Mouse (Mus musculus): ENCODE measurements around the gene Trp53rka. TPM values are rescaled to one million over a fixed set of nuclear protein-coding genes. Genes with fewer than 3 reads are reported as not detected.

Trp53rka gene
- polyA plus RNA-seq, 1 experiment from 2014 or later, result 49.3 TPM

- Histone ChIP-seq H3K4me3 (ENCODE audit: low read depth, low read length) (no peak overlapping the region), H3K9ac (ENCODE audit: low read length) (no peak overlapping the region), H3K36me3 (ENCODE audit: control insufficient read depth, insufficient read depth, low read length) (no peaks in the 10 kb centered on the region), H3K4me2 (no peak overlapping the region), H3K4me1 (ENCODE audit: control insufficient read depth, insufficient read depth, low read length) (peaks cover 5% of the 10 kb centered on the region), H3K27me3 (ENCODE audit: control insufficient read depth, insufficient read depth, low read length) (peaks cover 9% of the 10 kb centered on the region), H3K9me3 (ENCODE audit: control insufficient read depth, low read length) (no peaks in the 10 kb centered on the region), H3K27ac (ENCODE audit: low read depth, low read length) (no peak overlapping the region)
- no peak for ATAC-seq (ENCODE audit: low FRiP score)
- WGBS, result 75% methylated on average over 11 of the region's 11 CpGs
- DNase-seq (ENCODE audit: low spot score, missing footprints), result peak; percentile 71
These were observed 21.2 kb downstream of the Trp53rka start for GRCm38 (mm10) chr2:165471943-165472342.

- no peak overlapping the region for H3K9ac ChIP-seq (ENCODE audit: low read length)
- peaks cover 9% of the 10 kb centered on the region for H3K27me3 ChIP-seq (ENCODE audit: control insufficient read depth, insufficient read depth, low read length)
- peak; percentile 84 for DNase-seq (ENCODE audit: low spot score, missing footprints)
- H3K9me3 ChIP-seq (ENCODE audit: control insufficient read depth, low read length), result no peaks in the 10 kb centered on the region
- WGBS, result 39% methylated on average over 5 of the region's 5 CpGs
- H3K27ac ChIP-seq (ENCODE audit: low read depth, low read length), result no peak overlapping the region
- H3K4me3 ChIP-seq (ENCODE audit: low read depth, low read length), result no peak overlapping the region
- ATAC-seq (ENCODE audit: low FRiP score), result no peak
- no peak overlapping the region for H3K4me2 ChIP-seq
- peaks cover 5% of the 10 kb centered on the region for H3K4me1 ChIP-seq (ENCODE audit: control insufficient read depth, insufficient read depth, low read length)
- H3K36me3 ChIP-seq (ENCODE audit: control insufficient read depth, insufficient read depth, low read length), result no peaks in the 10 kb centered on the region
These were observed 23.0 kb downstream of the Trp53rka start for GRCm38 (mm10) chr2:165470167-165470566.

GRCm38 (mm10) chr2:165467824-165468452 is 25.2 kb downstream of the Trp53rka start:
- no peak overlapping the region for H3K4me2 ChIP-seq
- peak; percentile 80 for DNase-seq (ENCODE audit: low spot score, missing footprints)
- no peaks in the 10 kb centered on the region for H3K9me3 ChIP-seq (ENCODE audit: control insufficient read depth, low read length)
- no peak overlapping the region for H3K4me3 ChIP-seq (ENCODE audit: low read depth, low read length)
- 47% methylated on average over 15 of the region's 15 CpGs for whole genome bisulfite sequencing
- H3K9ac ChIP-seq (ENCODE audit: low read length), result no peak overlapping the region
- no peak overlapping the region for H3K27ac ChIP-seq (ENCODE audit: low read depth, low read length)
- H3K36me3 ChIP-seq (ENCODE audit: control insufficient read depth, insufficient read depth, low read length), result no peaks in the 10 kb centered on the region
- peaks cover 7% of the 10 kb centered on the region for H3K27me3 ChIP-seq (ENCODE audit: control insufficient read depth, insufficient read depth, low read length)
- no peak for ATAC-seq (ENCODE audit: low FRiP score)
- peaks cover 2% of the 10 kb centered on the region for H3K4me1 ChIP-seq (ENCODE audit: control insufficient read depth, insufficient read depth, low read length)

GRCm38 (mm10) chr2:165459663-165460062 is 33.5 kb downstream of the Trp53rka start:
- DNase-seq (ENCODE audit: low spot score, missing footprints), result peak; percentile 76
- no peaks in the 10 kb centered on the region for H3K36me3 ChIP-seq (ENCODE audit: control insufficient read depth, insufficient read depth, low read length)
- H3K9me3 ChIP-seq (ENCODE audit: control insufficient read depth, low read length), result no peaks in the 10 kb centered on the region
- H3K27me3 ChIP-seq (ENCODE audit: control insufficient read depth, insufficient read depth, low read length), result no peaks in the 10 kb centered on the region
- peaks cover 5% of the 10 kb centered on the region; the same call in 1 of the 2 replicates for H3K4me1 ChIP-seq (ENCODE audit: control insufficient read depth, insufficient read depth, low read length)
- no peak overlapping the region for H3K4me3 ChIP-seq (ENCODE audit: low read depth, low read length)
- ATAC-seq (ENCODE audit: low FRiP score), result no peak; the same call in 1 of the 2 replicates
- 0 out of 2 replicates have a peak overlapping the region, but pooled peaks have one; percentile 12 for H3K9ac ChIP-seq (ENCODE audit: low read length)
- H3K4me2 ChIP-seq, result no peak overlapping the region
- WGBS, result 42% methylated on average over 7 of the region's 7 CpGs
- H3K27ac ChIP-seq (ENCODE audit: low read depth, low read length), result no peak overlapping the region

GRCm38 (mm10) chr2:165458189-165458588 is 34.9 kb downstream of the Trp53rka start:
- Histone ChIP-seq H3K9me3 (ENCODE audit: control insufficient read depth, low read length) (no peaks in the 10 kb centered on the region), H3K27ac (ENCODE audit: low read depth, low read length) (no peak overlapping the region), H3K27me3 (ENCODE audit: control insufficient read depth, insufficient read depth, low read length) (no peaks in the 10 kb centered on the region), H3K36me3 (ENCODE audit: control insufficient read depth, insufficient read depth, low read length) (no peaks in the 10 kb centered on the region), H3K4me2 (no peak overlapping the region), H3K4me3 (ENCODE audit: low read depth, low read length) (no peak overlapping the region), H3K4me1 (ENCODE audit: control insufficient read depth, insufficient read depth, low read length) (peaks cover 5% of the 10 kb centered on the region; the same call in 1 of the 2 replicates), H3K9ac (ENCODE audit: low read length) (no peak overlapping the region)
- 31% methylated on average over 5 of the region's 5 CpGs for WGBS
- no peak for ATAC-seq (ENCODE audit: low FRiP score)
- DNase-seq (ENCODE audit: low spot score, missing footprints), result no peak

- 65% methylated on average over 2 of the region's 2 CpGs for WGBS
- H3K4me2 ChIP-seq, result no peak overlapping the region
- no peak overlapping the region for H3K9ac ChIP-seq (ENCODE audit: low read length)
- H3K4me3 ChIP-seq (ENCODE audit: low read depth, low read length), result no peak overlapping the region
- H3K9me3 ChIP-seq (ENCODE audit: control insufficient read depth, low read length), result no peaks in the 10 kb centered on the region
- no peak overlapping the region for H3K27ac ChIP-seq (ENCODE audit: low read depth, low read length)
- H3K4me1 ChIP-seq (ENCODE audit: control insufficient read depth, insufficient read depth, low read length), result peaks cover 5% of the 10 kb centered on the region; the same call in 1 of the 2 replicates
- DNase-seq (ENCODE audit: low spot score, missing footprints), result no peak
- no peaks in the 10 kb centered on the region for H3K36me3 ChIP-seq (ENCODE audit: control insufficient read depth, insufficient read depth, low read length)
- no peak for ATAC-seq (ENCODE audit: low FRiP score)
- H3K27me3 ChIP-seq (ENCODE audit: control insufficient read depth, insufficient read depth, low read length), result no peaks in the 10 kb centered on the region
These were observed 36.4 kb downstream of the Trp53rka start for GRCm38 (mm10) chr2:165456710-165457109.

GRCm38 (mm10) chr2:165452730-165453693 is 40.1 kb downstream of the Trp53rka start:
- Histone ChIP-seq H3K27ac (ENCODE audit: low read depth, low read length) (no peak overlapping the region), H3K9ac (ENCODE audit: low read length) (no peak overlapping the region), H3K9me3 (ENCODE audit: control insufficient read depth, low read length) (no peaks in the 10 kb centered on the region), H3K27me3 (ENCODE audit: control insufficient read depth, insufficient read depth, low read length) (no peaks in the 10 kb centered on the region), H3K4me2 (no peak overlapping the region), H3K4me3 (ENCODE audit: low read depth, low read length) (no peak overlapping the region), H3K36me3 (ENCODE audit: control insufficient read depth, insufficient read depth, low read length) (no peaks in the 10 kb centered on the region), H3K4me1 (ENCODE audit: control insufficient read depth, insufficient read depth, low read length) (no peaks in the 10 kb centered on the region)
- ATAC-seq (ENCODE audit: low FRiP score), result no peak
- WGBS, result 80% methylated on average over 12 of the region's 12 CpGs
- no peak for DNase-seq (ENCODE audit: low spot score, missing footprints)

- Histone ChIP-seq H3K27me3 (ENCODE audit: control insufficient read depth, insufficient read depth, low read length) (no peaks in the 10 kb centered on the region), H3K4me3 (ENCODE audit: low read depth, low read length) (no peak overlapping the region), H3K9ac (ENCODE audit: low read length) (no peak overlapping the region), H3K27ac (ENCODE audit: low read depth, low read length) (no peak overlapping the region), H3K9me3 (ENCODE audit: control insufficient read depth, low read length) (no peaks in the 10 kb centered on the region), H3K4me1 (ENCODE audit: control insufficient read depth, insufficient read depth, low read length) (no peaks in the 10 kb centered on the region), H3K36me3 (ENCODE audit: control insufficient read depth, insufficient read depth, low read length) (no peaks in the 10 kb centered on the region), H3K4me2 (no peak overlapping the region)
- ATAC-seq (ENCODE audit: low FRiP score), result no peak
- DNase-seq (ENCODE audit: low spot score, missing footprints), result no peak
- WGBS, result 86% methylated on average over 9 of the region's 9 CpGs
These were observed 44.6 kb downstream of the Trp53rka start for GRCm38 (mm10) chr2:165448475-165448874.

- no peaks in the 10 kb centered on the region for H3K9me3 ChIP-seq (ENCODE audit: control insufficient read depth, low read length)
- H3K4me3 ChIP-seq (ENCODE audit: low read depth, low read length), result no peak overlapping the region
- H3K4me2 ChIP-seq, result no peak overlapping the region
- no peak overlapping the region for H3K9ac ChIP-seq (ENCODE audit: low read length)
- no peak overlapping the region for H3K27ac ChIP-seq (ENCODE audit: low read depth, low read length)
- no peak for DNase-seq (ENCODE audit: low spot score, missing footprints)
- no peak for ATAC-seq (ENCODE audit: low FRiP score)
- H3K4me1 ChIP-seq (ENCODE audit: control insufficient read depth, insufficient read depth, low read length), result no peaks in the 10 kb centered on the region
- no peaks in the 10 kb centered on the region for H3K36me3 ChIP-seq (ENCODE audit: control insufficient read depth, insufficient read depth, low read length)
- WGBS, result 82% methylated on average over 3 of the region's 3 CpGs
- H3K27me3 ChIP-seq (ENCODE audit: control insufficient read depth, insufficient read depth, low read length), result no peaks in the 10 kb centered on the region
These were observed 48.3 kb downstream of the Trp53rka start for GRCm38 (mm10) chr2:165444861-165445260.

Measured in midbrain, embryonic 11.5 days (tissue).